Mouse (Mus musculus) G1E (cell line): ENCODE results near the gene Wnt10a.

Source experiments
- CTCF ChIP-seq: IDR thresholded peaks from 2 replicates; pipeline ENCODE4 v1.5.1; 2012; ENCODE audit warnings: low read depth, low read length, inconsistent platforms, mixed read lengths
- POLR2AphosphoS5 ChIP-seq: IDR thresholded peaks from 2 replicates; pipeline ENCODE4 v1.6.1; 2012; ENCODE audit warnings: low read depth, low read length, inconsistent platforms; ENCODE audit not compliant: insufficient replicate concordance
- TAL1 ChIP-seq: conservative IDR thresholded peaks from 2 replicates; pipeline ENCODE4 v1.6.1; 2012; ENCODE audit warnings: low read depth, low read length, inconsistent platforms, mixed read lengths

GRCm38 (mm10) chr1:74806360-74807311, 15.3 kb downstream of the Wnt10a start:
- TF ChIP-seq TAL1, result no peak
- no peak for TF ChIP-seq CTCF
- TF ChIP-seq POLR2AphosphoS5, result no peak
